Mouse (Mus musculus): ENCODE data around the gene Cep89. TPM values are rescaled to one million over a fixed set of nuclear protein-coding genes. Genes with fewer than 3 reads are reported as not detected.

Cep89 gene
- polyA plus RNA-seq, 1 experiment from 2014 or later = 37.3 TPM

DNA sequence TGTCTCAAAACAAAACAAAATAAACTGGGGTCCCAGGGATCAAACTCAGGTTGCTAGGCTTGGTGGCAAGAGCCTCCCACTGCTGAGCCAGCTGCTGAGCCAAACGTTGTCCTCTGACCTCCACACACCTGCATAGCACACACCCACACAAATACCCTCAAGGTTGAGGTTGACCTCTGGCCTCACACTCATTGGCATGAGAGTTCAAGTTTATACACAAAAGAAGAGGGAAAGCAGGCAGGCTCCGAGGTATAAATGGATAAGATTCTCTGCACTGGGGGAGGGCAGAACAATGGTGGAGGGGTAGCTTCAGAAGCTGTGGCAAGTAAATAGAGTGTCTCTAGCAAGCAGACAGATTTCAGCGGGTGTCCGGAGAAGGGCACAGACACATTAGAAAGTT, 50.7 kb downstream of the Cep89 start:
- ATAC-seq (ENCODE audit: extremely low read depth, insufficient number of reproducible peaks, low FRiP score, low TSS enrichment) = no peak
- H3K9ac ChIP-seq = no peak overlapping the region
- 0 out of 2 replicates have a peak overlapping the region, but pooled peaks have one; percentile 20 for H3K27ac ChIP-seq (replicated peaks)
- peaks cover 7% of the 10 kb centered on the region; the same call in 1 of the 2 replicates for H3K9me3 ChIP-seq
- peaks cover 3% of the 10 kb centered on the region; the same call in 1 of the 2 replicates for H3K27me3 ChIP-seq (replicated peaks)
- peaks cover 16% of the 10 kb centered on the region for H3K4me1 ChIP-seq
- H3K4me3 ChIP-seq = no peak overlapping the region
- WGBS = 45% methylated on average over 4 of the region's 4 CpGs
- H3K4me2 ChIP-seq = no peak overlapping the region
- H3K36me3 ChIP-seq = no peaks in the 10 kb centered on the region

DNA sequence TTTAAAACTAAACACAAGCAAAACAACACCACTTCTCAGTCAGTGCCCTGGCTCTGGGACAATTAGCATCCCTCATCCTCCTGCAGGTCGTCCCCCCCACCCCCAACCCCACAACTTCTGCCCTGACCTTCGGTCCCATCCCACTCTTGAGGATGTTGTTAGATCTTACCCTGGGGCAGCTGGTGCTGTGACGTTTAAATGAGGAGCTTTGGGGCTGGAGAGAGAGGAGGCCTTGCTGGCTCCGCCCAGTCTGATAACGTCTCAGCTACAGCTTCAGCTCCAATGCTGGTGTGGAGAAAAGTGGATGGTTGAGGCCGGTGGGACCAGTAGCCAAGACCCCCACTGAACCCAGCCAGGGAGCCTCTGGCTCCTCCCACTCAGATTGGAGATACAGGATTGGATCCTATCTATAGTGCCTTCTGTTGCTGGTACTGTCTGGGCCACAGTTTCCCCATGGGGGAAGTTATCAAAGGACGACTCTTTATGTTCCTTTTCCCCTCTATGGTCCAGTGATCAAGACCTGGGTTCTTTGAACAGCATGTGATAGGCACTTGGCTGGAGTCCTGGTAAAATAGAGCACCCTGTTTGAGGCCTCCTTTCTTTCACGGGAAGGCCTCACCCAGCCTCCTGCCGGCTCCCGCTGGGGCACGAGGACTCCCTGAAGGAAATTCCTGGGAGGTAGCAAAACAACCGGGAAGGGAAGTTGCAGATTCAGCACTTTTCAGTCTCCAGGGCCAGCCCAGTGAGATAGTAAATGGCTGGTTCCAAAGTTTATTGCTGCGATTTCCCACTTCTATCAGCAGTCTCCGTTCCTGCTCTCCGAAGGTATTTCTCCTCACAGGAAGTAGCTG, 51.4 kb downstream of the Cep89 start, which contains the start of gene Slc7a9:
Gene Slc7a9, plus strand, starts transcription at position 801 of the 851 bp plus-strand sequence.
- Histone ChIP-seq H3K9ac (no peak within 1 kb of the TSS), H3K4me3 (no peak within 1 kb of the TSS), H3K27ac (replicated peaks) (0 out of 2 replicates have a peak within 1 kb of the TSS, but pooled peaks have one; percentile 48), H3K4me2 (peak within 1 kb of the TSS; percentile 1; the same call in 1 of the 2 replicates), H3K36me3 (no peaks in the 10 kb centered on the region), H3K9me3 (peaks cover 7% of the 10 kb centered on the region; the same call in 1 of the 2 replicates), H3K4me1 (peaks cover 16% of the 10 kb centered on the region), H3K27me3 (replicated peaks) (peaks cover 3% of the 10 kb centered on the region; the same call in 1 of the 2 replicates)
- ATAC-seq (ENCODE audit: extremely low read depth, insufficient number of reproducible peaks, low FRiP score, low TSS enrichment) = no peak
- 22% methylated on average over 15 of the region's 15 CpGs for WGBS

DNA sequence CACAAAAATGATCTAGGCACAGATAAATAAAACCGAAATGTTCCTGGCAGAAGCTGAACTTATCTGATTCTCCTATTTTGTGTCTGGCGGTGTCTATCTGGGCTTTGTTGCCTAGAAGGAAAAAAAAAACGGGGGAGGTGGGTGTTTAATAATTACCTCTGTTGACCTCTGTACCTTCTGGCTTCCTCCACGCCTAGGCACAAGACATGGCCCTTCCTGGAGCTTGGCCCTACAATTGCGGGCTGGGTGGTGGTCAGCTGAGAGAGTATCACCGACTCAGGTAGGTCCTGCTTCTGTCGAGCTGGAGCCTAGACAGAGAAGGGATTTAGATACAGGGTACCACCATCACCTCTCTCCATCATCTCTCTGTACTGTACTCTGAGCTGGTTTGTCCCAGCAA, 52.0 kb downstream of the Cep89 start:
- no peaks in the 10 kb centered on the region for H3K36me3 ChIP-seq
- no peak overlapping the region for H3K9ac ChIP-seq
- no peak overlapping the region for H3K4me3 ChIP-seq
- peaks cover 1% of the 10 kb centered on the region; the same call in 1 of the 2 replicates for H3K9me3 ChIP-seq
- peak overlapping the region; percentile 1; the same call in 1 of the 2 replicates for H3K4me2 ChIP-seq
- H3K27ac ChIP-seq (replicated peaks) = 0 out of 2 replicates have a peak overlapping the region, but pooled peaks have one; percentile 48
- H3K4me1 ChIP-seq = peaks cover 16% of the 10 kb centered on the region
- peaks cover 3% of the 10 kb centered on the region; the same call in 1 of the 2 replicates for H3K27me3 ChIP-seq (replicated peaks)
- WGBS = 57% methylated on average over 7 of the region's 7 CpGs
- no peak for ATAC-seq (ENCODE audit: extremely low read depth, insufficient number of reproducible peaks, low FRiP score, low TSS enrichment)

DNA sequence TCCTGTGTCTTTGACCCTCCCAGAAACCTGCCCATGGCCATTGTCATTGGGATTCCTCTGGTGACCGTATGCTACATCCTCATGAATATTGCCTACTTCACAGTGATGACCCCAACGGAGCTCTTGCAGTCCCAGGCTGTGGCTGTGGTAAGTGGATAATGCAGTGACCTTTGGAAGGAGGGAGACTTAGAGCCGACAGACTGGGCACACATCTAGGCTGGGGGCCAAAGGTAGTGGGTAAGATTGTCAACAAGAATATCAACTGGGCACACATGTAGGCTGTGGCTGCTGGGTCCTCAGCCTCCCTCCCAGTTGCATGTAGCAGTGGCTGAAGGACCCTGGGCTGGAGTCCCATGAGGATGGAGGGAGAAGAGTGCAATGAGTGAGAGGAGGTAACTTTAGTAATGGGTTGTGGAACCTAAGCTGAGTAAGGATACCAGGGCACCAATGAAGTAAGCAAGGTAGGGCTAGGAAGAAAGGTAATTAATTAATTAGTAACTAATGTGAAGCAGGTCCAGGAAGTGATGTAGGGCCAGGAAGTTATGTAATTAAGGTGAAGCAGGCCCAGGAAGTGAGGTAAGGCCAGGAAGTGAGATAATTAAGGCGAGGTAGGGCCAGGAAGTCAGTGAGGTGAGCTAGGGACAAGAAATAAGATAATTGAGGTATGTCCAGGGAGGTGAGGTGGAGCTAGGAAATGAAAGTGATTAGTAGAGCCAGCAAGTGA, 59.4 kb downstream of the Cep89 start:
- no peak overlapping the region for H3K4me3 ChIP-seq
- no peak overlapping the region for H3K9ac ChIP-seq
- no peak for ATAC-seq (ENCODE audit: extremely low read depth, insufficient number of reproducible peaks, low FRiP score, low TSS enrichment)
- 0 out of 2 replicates have a peak, but pooled peaks cover 3% of the 10 kb centered on the region for H3K27me3 ChIP-seq (replicated peaks)
- H3K27ac ChIP-seq (replicated peaks) = no peak overlapping the region
- peaks cover 6% of the 10 kb centered on the region; the same call in 1 of the 2 replicates for H3K4me1 ChIP-seq
- no peaks in the 10 kb centered on the region for H3K9me3 ChIP-seq
- 70% methylated on average over 4 of the region's 4 CpGs for WGBS
- H3K4me2 ChIP-seq = no peak overlapping the region
- H3K36me3 ChIP-seq = no peaks in the 10 kb centered on the region

DNA sequence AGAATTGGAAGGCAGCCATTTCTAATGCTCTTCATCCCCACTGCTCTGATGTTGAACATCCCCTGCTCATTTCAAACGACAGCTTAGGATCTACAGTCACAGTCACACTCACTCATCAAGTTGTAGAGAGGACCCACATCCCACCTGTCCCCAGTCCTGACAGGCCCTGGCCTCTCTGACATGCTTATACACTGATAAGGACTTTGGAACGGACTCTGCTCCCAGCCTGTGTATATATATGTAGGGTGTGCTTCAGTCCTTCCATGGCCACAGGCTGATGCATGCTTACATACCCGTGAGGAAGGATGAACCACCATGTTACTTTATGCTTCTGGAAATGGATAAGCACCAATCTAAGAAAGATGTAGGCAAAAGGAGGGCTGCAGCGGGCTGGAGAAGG, 64.1 kb downstream of the Cep89 start:
- Histone ChIP-seq H3K36me3 (no peaks in the 10 kb centered on the region), H3K9me3 (no peaks in the 10 kb centered on the region), H3K4me1 (peaks cover 11% of the 10 kb centered on the region; the same call in 1 of the 2 replicates), H3K27ac (replicated peaks) (no peak overlapping the region), H3K27me3 (replicated peaks) (no peaks in the 10 kb centered on the region; the same call in 1 of the 2 replicates), H3K4me3 (no peak overlapping the region), H3K4me2 (no peak overlapping the region), H3K9ac (no peak overlapping the region)
- WGBS = 55% methylated on average over 4 of the region's 4 CpGs
- ATAC-seq (ENCODE audit: extremely low read depth, insufficient number of reproducible peaks, low FRiP score, low TSS enrichment) = no peak

DNA sequence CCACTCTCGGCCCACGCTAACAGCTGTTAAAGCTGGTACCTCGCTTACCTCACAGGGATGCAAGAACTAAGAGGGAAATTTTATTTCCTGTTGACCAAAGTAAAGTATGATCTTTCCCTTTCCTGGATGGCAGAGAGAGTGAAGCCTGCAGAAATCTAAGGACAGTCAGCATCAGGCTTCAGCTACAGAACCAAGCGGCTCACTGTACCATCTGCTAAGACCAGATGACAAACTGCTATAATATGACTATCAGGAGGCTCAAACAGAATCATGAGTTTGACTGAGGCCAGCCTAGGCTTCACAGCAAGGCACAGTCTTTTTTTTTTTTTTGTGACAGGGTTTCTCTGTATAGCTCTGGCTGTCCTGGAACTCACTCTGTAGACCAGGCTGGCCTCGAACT, 68.2 kb downstream of the Cep89 start:
- H3K4me1 ChIP-seq = peaks cover 5% of the 10 kb centered on the region; the same call in 1 of the 2 replicates
- no peaks in the 10 kb centered on the region; the same call in 1 of the 2 replicates for H3K27me3 ChIP-seq (replicated peaks)
- no peak overlapping the region for H3K9ac ChIP-seq
- H3K27ac ChIP-seq (replicated peaks) = peak overlapping the region; percentile 21; the same call in 1 of the 2 replicates
- H3K4me2 ChIP-seq = no peak overlapping the region
- H3K9me3 ChIP-seq = no peaks in the 10 kb centered on the region
- ATAC-seq (ENCODE audit: extremely low read depth, insufficient number of reproducible peaks, low FRiP score, low TSS enrichment) = no peak
- no peaks in the 10 kb centered on the region for H3K36me3 ChIP-seq
- WGBS = 72% methylated on average over 5 of the region's 5 CpGs
- no peak overlapping the region for H3K4me3 ChIP-seq

DNA sequence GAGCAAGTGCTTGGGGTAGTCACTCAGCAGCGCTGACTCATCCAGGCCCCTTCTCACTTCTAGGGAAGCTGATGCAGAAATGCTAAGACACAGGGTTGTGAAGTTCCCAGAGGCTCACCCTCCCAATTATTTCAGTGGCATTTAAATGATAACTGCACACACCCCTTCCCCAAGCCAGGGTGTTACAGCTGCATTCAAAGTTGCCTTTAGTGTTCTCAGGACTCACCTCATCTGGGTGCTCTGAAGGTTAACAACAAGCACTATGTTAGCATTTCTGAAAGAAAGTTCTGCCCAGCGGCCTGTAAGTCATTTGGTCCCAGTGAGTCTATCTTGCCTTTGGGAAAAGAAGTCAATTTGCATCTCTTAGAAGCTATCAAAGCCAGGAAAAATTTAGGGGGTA, 71.0 kb downstream of the Cep89 start:
- 58% methylated on average over 2 of the region's 2 CpGs for WGBS
- no peak overlapping the region for H3K4me2 ChIP-seq
- no peaks in the 10 kb centered on the region for H3K27me3 ChIP-seq (replicated peaks)
- no peak overlapping the region for H3K4me3 ChIP-seq
- H3K9me3 ChIP-seq = no peaks in the 10 kb centered on the region
- no peak overlapping the region for H3K9ac ChIP-seq
- no peak for ATAC-seq (ENCODE audit: extremely low read depth, insufficient number of reproducible peaks, low FRiP score, low TSS enrichment)
- no peak overlapping the region for H3K27ac ChIP-seq (replicated peaks)
- H3K36me3 ChIP-seq = no peaks in the 10 kb centered on the region
- 0 out of 2 replicates have a peak, but pooled peaks cover 5% of the 10 kb centered on the region for H3K4me1 ChIP-seq

DNA sequence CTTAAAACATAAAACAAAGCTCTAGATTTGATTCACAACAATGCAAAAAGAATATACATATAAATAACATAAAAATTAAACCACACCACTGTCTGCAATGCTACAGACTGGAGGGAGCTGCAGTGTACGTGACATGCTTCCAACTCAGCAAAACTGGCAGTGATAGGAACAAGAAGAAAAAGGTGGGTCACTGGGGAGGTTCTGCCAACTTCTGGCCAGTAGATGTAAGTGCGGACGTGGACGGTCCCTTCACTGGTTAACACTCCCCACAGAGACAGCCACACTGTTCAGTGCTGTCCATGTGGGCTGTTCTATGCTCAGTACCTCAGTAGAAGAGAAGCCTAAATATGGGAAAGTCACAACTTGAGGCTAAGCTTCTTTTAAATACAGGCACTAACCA, 74.0 kb downstream of the Cep89 start:
- no peaks in the 10 kb centered on the region for H3K27me3 ChIP-seq (replicated peaks)
- no peak for ATAC-seq (ENCODE audit: extremely low read depth, insufficient number of reproducible peaks, low FRiP score, low TSS enrichment)
- 45% methylated on average over 4 of the region's 4 CpGs for WGBS
- H3K4me1 ChIP-seq = no peaks in the 10 kb centered on the region
- H3K4me2 ChIP-seq = no peak overlapping the region
- no peak overlapping the region for H3K27ac ChIP-seq (replicated peaks)
- H3K9ac ChIP-seq = no peak overlapping the region
- no peaks in the 10 kb centered on the region for H3K36me3 ChIP-seq
- H3K9me3 ChIP-seq = no peaks in the 10 kb centered on the region
- no peak overlapping the region for H3K4me3 ChIP-seq

DNA sequence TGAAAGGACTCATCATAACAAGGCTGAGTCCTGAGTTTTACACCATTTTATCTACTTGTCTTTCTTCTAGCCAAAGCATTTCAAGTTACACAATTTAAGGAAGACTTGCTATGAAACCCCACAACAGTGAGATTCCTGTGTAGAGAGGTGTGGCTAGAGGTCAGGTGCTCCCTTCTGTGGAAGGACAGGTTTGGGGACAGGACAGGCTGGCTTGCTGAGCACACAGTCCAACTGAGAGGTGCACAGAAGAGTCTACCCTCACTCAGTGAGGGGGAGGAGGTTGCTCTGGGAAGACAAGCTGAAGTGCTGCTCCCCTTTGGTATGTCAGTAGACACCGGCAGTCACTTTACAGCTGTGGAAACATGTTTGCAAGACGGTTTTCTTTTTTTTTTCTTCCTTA, 79.6 kb downstream of the Cep89 start:
- Histone ChIP-seq H3K9ac (no peak overlapping the region), H3K4me1 (no peaks in the 10 kb centered on the region), H3K4me3 (no peak overlapping the region), H3K4me2 (no peak overlapping the region), H3K27ac (replicated peaks) (no peak overlapping the region), H3K36me3 (no peaks in the 10 kb centered on the region), H3K9me3 (no peaks in the 10 kb centered on the region), H3K27me3 (replicated peaks) (no peaks in the 10 kb centered on the region)
- WGBS = 63% methylated on average over 2 of the region's 2 CpGs
- no peak for ATAC-seq (ENCODE audit: extremely low read depth, insufficient number of reproducible peaks, low FRiP score, low TSS enrichment)

DNA sequence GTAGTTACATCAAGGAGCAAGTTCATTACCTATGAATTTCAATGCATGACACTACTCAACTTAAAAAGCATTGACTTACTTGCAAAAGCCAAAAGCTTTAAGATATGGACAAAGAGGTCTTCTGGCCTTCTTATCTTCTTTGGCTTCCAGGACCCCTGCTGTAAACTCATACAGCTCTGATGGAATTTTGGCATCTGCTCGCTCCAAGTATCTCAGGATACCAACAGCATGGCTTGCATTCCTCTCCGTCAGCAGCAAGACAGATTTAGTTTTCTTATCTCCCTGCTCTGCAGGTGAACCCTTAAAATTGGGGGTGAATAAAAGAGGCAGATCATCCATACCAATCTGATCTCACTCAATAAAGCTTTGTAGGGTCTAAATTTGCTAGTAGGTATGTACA, 88.3 kb downstream of the Cep89 start:
- WGBS = 12% methylated on average over 2 of the region's 2 CpGs
- H3K27ac ChIP-seq (replicated peaks) = peak overlapping the region; percentile 46
- no peak for ATAC-seq (ENCODE audit: extremely low read depth, insufficient number of reproducible peaks, low FRiP score, low TSS enrichment)
- H3K4me2 ChIP-seq = 0 out of 2 replicates have a peak overlapping the region, but pooled peaks have one; percentile 33
- no peak overlapping the region for H3K9ac ChIP-seq
- no peaks in the 10 kb centered on the region for H3K27me3 ChIP-seq (replicated peaks)
- H3K4me3 ChIP-seq = no peak overlapping the region
- H3K9me3 ChIP-seq = 0 out of 2 replicates have a peak, but pooled peaks cover 4% of the 10 kb centered on the region
- peaks cover 26% of the 10 kb centered on the region for H3K4me1 ChIP-seq
- no peaks in the 10 kb centered on the region for H3K36me3 ChIP-seq

DNA sequence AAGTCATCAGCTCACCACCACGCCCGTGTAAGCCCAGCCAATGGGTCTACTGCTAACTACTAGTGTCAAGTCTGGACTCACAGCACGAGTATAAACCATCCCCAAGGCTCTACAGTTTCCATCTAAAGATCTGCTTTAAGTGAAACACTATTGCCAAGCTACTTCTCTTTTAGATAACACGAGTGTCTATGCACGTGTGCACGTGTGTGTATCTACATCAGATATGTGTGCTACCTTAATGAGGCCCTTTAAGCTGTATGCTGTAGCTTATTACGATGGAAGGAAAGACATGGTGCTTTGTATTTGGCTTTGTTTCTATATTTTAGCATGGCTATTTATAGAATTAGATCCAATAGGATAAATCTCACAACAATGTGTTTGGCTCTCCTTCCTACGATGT, 89.7 kb downstream of the Cep89 start:
- no peak for ATAC-seq (ENCODE audit: extremely low read depth, insufficient number of reproducible peaks, low FRiP score, low TSS enrichment)
- H3K9ac ChIP-seq = no peak overlapping the region
- H3K36me3 ChIP-seq = no peaks in the 10 kb centered on the region
- H3K4me2 ChIP-seq = no peak overlapping the region
- no peak overlapping the region for H3K4me3 ChIP-seq
- 0 out of 2 replicates have a peak, but pooled peaks cover 4% of the 10 kb centered on the region for H3K9me3 ChIP-seq
- H3K27ac ChIP-seq (replicated peaks) = no peak overlapping the region
- H3K4me1 ChIP-seq = peaks cover 26% of the 10 kb centered on the region
- no peaks in the 10 kb centered on the region for H3K27me3 ChIP-seq (replicated peaks)
- 70% methylated on average over 8 of the region's 8 CpGs for WGBS

Data from heart, embryonic 13.5 days (tissue).